20 mouse cellular contexts compared by ENCODE assay signal in the genomic region with DNA sequence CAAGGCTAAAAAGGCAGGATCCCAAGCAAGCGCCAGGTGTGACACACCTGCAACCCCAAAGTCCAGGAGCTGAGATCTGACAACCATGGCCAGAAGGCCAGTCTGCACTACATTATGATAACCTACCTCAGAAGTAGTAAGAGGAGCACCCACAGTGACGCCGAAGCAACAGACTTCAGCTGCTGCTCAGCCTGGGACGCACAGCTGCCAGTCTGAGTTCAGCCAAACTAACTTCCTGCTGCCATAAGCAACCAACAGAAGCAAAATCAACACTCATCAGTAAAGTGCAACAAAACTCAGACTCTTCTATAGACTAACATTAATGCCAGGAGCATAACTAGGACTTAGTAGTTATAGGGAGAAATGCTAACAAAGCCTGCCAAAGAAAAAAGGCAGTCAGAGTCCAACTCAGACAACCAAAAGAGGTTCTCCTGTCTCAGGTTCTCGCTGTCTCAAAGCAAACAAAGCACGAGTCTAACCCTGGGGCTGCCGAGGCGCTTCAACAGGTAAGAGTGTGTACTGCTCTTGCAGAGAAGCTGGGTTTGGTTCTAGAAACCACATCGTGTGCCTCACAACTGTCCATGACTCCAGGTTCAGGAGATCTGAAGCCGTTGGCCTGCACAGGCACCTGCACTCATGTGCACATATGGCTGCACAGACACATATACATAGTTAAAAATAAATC. TPM values are rescaled to one million over a fixed set of nuclear protein-coding genes. Genes with fewer than 3 reads are reported as not detected.
DNase-seq lines count a peak whose midpoint lies in the region; ATAC-seq and TF ChIP-seq lines count a peak whose summit lies in the region.
"Had no signal": no experiment of that assay in that cellular context is flagged by ENCODE, and none has a peak within 500 bp of the region (broad histone marks: within the 10 kb centered on the region; RNA-seq: fewer than 3 reads in every experiment).

No protein-coding gene starts in this region.

- TF ChIP-seq POLR2A in thymus, adult 2 months (IDR thresholded peaks at IDR 0.05; ENCODE audit: control insufficient read depth, extremely low read depth, insufficient read depth, low read length, poor library complexity): no peak

- WGBS in thymus, adult 2 months: 29% methylated on average over 10 of the region's 10 CpGs

- H3K36me3 ChIP-seq in thymus, adult 2 months (ENCODE audit: control insufficient read depth, insufficient read depth, low read length): no peaks in the 10 kb centered on the region
- H3K36me3 ChIP-seq: embryonic facial prominence, embryonic 10.5 days; forebrain, embryonic 10.5 days; forebrain, embryonic 15.5 days; heart, embryonic 13.5 days had no signal

- DNase-seq in thymus, adult 2 months: peak; percentile 45
- peak; percentile 57 for DNase-seq in thymus, postnatal 25 days
- no peak for DNase-seq in spleen, postnatal 10 days (ENCODE audit: low spot score in 2 of 2)
- DNase-seq in right cerebral cortex, postnatal 25 days: no peak
- DNase-seq in testis, postnatal 10 days (ENCODE audit: low spot score): no peak
- DNase-seq in cerebellum, postnatal 25 days: no peak
- DNase-seq: adrenal gland, postnatal 14 days; cerebellum, adult 11-12 months; cerebellum, adult 9-10 months; gastrocnemius, postnatal 36 days; heart, adult 11 months; heart, postnatal 36 days had no signal

- TF ChIP-seq CTCF in thymus, adult 2 months (IDR thresholded peaks at IDR 0.05; ENCODE audit: borderline replicate concordance, control insufficient read depth, extremely low read depth, insufficient read depth, low read length, poor library complexity): 0 out of 2 replicates have a peak, but pooled peaks have one; percentile 2

- ATAC-seq in CD4-positive, CD25-positive, alpha-beta regulatory T cell, adult 4 months: peak; percentile 39
- 0 out of 2 replicates have a peak, but pooled peaks have one; percentile 25 for ATAC-seq in erythroid progenitor cell, adult 5-6 weeks (replicated peaks; ENCODE audit: low FRiP score, poor library complexity, severe bottlenecking)
- ATAC-seq: activated CD4-positive, CD25-positive, alpha-beta regulatory T cell, adult 4 months; forebrain, embryonic 15.5 days; hindbrain, embryonic 16.5 days had no signal

- H3K4me1 ChIP-seq in thymus, adult 2 months (replicated peaks; ENCODE audit: control insufficient read depth, insufficient read depth, low read length): peaks cover 15% of the 10 kb centered on the region
- H3K4me1 ChIP-seq: forebrain, embryonic 10.5 days had no signal

- H3K4me3 ChIP-seq in thymus, adult 2 months (ENCODE audit: control insufficient read depth, insufficient read depth, low read length): no peak overlapping the region
- H3K4me3 ChIP-seq: embryonic facial prominence, embryonic 10.5 days; forebrain, embryonic 10.5 days; forebrain, embryonic 15.5 days; heart, embryonic 13.5 days had no signal

- no peaks in the 10 kb centered on the region for H3K27me3 ChIP-seq in thymus, adult 2 months (ENCODE audit: control insufficient read depth, insufficient read depth, low read length)
- H3K27me3 ChIP-seq: forebrain, embryonic 15.5 days; heart, embryonic 13.5 days had no signal

- H3K27ac ChIP-seq in thymus, adult 2 months (ENCODE audit: control insufficient read depth, insufficient read depth, low read length): peak overlapping the region; percentile 73
- H3K27ac ChIP-seq: embryonic facial prominence, embryonic 10.5 days; forebrain, embryonic 10.5 days; forebrain, embryonic 15.5 days; heart, embryonic 13.5 days had no signal

RNA-seq across cellular contexts. Expression of a gene that starts 33.3 kb away (rescaled TPM):
- 10 to 100 TPM; 16.5 to 17.0 TPM for polyA plus RNA-seq in CD4-positive, CD25-positive, alpha-beta regulatory T cell, adult 4 months (2017; shearing (Covaris generic))
- total RNA-seq in erythroid progenitor cell, adult 5-6 weeks (2015; ENCODE audit: low replicate concordance): 13.4 and 13.7 TPM in 2 replicates
- 8.9 and 11.0 TPM in 2 replicates for total RNA-seq in erythroid progenitor cell, adult 5-6 weeks (2017; ENCODE audit: low replicate concordance)
- polyA plus RNA-seq in thymus, adult 2 months (2012; rRNA removed): 10.0 and 13.5 TPM in 2 replicates

Comparison
In these comparisons a context has a peak if more than half of its experiments do, and no peak if none do; other contexts are left out.
1. DNase-seq: peak in thymus, adult 2 months (single experiment) and thymus, postnatal 25 days (single experiment); none in spleen, postnatal 10 days (0 of 2), right cerebral cortex, postnatal 25 days (single experiment), testis, postnatal 10 days (single experiment) and cerebellum, postnatal 25 days (0 of 2).